Mouse (Mus musculus) megakaryocyte, adult 5-6 weeks (primary cell): ENCODE measurements around the gene Vav3. TPM values are rescaled to one million over a fixed set of nuclear protein-coding genes. Genes with fewer than 3 reads are reported as not detected.

ENCODE experiments used
- ATAC-seq: 2 replicates; pipeline ENCODE4 v1.8.0; 2016; ENCODE audit warnings: mild to moderate bottlenecking, inconsistent platforms; ENCODE audit not compliant: poor library complexity, severe bottlenecking
- total RNA-seq, 2 experiments: library from RNA; stranded (forward) in 1 of 2; stranded (reverse) in 1 of 2; fragments of 153-499, 151-499 nt in 1 of 2; fragments of 221-1000, 200-1000 nt in 1 of 2; gene quantifications; 2 replicates each; pipeline versions ENCODE4 v1.2.3 to v1.2.4; 2015 to 2017

The Vav3 gene
- total RNA-seq, 2 experiments from 2014 or later: 44.2 to 60.9 TPM

DNA sequence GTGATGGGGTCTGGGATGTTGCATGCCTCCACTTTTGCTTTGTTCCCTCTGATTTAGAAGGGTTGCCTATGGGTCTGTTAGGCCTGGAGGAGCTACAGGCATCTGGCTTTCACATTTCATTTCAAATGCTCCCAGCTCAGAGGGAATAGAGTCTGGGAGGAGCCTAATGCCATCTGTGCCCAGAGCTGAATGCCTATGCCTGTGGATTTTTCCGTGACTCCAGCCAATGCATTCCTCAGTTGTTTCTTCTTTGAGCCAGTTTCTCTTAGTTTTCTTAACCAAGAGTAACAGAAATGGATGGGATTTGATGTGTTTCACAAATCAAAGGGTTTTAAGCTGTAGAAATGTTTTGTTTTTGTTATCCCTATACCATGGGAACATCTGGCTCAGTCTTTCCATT, 90.8 kb downstream of the Vav3 start:
- ATAC-seq: no peak

DNA sequence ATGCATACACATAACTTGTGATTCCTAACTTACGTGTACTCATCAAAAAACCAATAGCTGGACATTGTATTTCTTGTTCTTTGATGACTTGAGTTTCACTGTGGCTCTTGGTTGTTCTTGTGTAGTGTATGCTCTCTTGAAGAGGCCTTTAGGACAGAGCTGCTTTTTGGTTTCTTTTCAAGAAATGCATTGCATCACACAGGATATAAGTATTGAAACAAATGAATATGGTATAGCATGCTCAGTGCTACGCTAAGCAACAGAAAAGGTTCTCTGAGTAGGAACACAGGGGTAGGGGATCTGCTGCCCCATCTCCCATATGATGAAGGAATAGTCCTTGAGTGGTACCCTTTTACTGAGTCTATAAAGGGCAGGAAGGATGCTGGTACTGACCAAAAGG, 98.1 kb downstream of the Vav3 start:
- peak; percentile 54 for ATAC-seq

DNA sequence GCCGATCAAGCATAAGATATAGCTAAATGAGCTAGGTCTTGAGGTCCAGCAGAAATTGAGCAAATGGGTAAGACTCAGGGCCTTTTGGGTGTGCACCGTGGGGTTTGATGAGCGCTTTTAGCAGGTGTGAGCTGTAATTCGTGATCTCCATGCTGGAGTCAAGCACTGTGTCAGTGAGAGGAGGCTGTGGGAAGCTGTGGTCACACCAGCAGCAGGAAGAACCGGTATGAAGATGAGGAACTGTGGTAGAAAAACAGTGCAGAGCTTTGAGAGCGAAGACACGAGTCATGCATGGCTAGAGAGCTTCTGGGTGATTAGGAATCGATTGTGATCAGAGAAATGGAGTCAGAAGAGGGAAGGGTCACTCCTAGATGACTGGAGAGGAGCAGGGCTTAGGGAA, 98.8 kb downstream of the Vav3 start:
- peak; percentile 69 for ATAC-seq

DNA sequence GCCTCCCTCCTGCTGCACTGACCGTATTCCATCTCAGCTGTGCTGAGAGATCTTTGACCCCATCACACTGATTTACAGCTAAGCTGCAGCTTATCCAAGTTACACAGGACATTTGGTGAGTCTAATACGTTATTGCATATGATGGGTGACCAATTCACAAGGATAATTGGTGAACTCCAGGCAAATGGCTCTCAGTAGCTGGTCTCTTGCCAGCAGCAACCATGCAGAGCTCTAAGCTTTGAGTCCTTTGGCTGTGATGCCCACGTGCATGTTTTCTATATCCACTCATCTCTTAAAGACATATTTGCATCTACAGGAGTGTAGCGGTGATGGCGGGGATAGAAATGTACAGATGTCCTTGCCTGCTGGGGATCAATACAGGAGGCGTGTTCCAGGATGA, 99.5 kb downstream of the Vav3 start:
- ATAC-seq: no peak

DNA sequence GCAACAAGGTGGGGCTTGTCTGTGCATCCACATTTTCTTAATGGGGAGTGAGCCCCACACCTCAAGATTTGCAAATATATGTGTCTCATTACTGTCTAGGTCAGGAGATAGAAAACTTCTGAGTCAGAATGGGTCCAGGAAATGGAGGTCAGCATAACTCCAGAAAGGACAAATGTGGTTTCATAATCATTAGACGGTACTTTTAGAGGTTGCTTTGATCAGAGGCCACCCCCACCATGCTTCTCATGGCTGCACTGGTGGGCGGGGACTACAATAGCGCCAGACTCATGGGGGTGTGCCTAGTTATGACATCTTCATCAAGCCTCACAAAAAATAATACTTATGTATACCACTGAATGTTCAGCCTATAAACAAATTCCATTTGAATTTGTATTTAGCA, 103.6 kb downstream of the Vav3 start:
- no peak for ATAC-seq

DNA sequence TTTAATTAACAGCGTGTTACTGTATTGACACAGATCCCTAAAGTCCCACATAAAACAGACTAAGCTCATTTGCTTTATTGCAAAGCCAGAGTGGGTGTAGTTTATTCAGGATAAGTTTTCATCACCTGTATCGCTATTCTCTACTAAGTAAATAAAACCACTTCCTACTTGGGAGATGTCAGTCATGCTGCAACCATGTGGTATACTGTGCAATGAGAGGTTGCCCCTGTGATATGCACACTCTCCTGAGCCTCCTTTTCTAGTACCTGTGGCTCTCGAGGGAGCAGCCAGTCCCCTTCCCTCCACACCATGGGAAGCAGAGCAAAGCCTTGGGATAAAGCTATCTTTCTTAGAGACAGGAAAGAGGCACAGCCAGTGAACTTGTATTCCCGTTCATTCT, 106.5 kb downstream of the Vav3 start:
- ATAC-seq: peak; percentile 52

DNA sequence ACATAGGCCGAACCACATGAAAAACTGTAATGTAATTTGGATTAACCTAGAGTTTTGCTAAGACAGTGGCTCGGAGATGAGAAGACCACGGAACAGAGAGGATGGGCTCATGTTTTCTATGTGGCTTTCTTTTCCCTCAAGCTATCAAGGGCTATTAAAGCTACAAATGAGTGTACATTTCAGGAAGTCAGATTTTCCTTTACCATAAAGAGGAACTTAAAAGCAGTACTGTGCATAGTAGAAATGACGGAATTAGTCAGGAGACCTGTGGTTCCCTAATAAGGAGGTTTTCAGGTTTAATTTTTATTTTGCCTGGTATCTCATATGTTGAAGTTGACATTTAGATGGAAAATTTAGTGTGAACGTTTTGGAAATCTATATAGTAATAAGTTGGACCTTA, 107.8 kb downstream of the Vav3 start:
- peak; percentile 84 for ATAC-seq

DNA sequence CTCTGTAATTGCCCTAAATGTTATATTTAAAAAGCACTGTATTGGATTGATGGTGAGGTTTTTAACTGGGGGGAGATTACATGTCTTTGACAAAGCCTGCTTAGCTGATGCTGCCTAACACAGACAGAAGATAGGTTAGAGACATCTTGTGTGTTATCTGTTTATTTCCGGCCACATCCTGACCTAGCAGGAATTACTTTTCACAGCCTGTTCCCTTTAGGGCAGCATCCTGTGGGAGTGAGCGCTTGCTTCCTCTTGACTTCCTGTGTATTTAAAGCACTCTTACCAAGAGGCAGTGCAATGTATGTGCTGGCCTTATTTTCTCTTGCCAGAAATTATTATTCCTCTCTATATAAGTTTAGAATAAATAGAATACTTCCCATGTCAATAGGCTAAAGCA, 111.5 kb downstream of the Vav3 start:
- ATAC-seq: peak; percentile 29

DNA sequence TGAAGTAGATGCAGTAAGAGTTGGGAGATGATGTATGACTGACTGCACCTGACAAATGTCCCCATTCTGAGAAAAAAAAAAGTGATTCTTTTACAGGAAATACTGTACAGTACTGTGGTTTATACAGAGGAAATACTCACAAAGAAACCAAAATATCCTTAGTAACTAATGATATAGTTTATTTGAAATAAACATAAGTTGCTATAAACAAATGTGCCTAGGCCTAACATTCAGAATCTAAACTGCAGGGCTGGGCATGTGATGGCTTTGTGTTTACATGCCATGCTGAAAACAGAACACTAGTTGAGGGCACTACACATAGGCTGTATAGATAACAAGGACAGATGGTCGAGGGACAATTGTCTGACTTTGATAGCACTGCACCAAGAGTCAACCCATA, 114.2 kb downstream of the Vav3 start:
- ATAC-seq: peak; percentile 24; the same call in 1 of the 2 replicates

DNA sequence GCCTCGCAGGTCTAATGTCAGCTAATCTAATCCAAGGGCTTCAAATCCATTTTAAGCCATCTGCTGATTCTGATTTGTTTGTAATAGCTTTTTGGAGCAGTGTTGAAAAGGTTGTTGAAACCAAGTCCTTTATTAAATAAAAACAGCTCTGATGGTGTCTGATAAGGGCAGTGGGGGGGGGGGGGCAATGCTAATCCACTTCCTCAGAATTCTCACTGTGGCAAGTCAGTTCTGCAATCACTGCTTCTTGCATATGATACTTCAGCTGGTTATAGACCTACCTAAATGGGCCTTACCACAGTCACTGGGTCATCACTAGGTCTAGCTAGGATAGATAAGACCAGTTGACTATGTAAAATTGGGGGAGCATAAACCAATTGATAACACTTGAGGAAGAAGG, 115.9 kb downstream of the Vav3 start:
- peak; percentile 53; the same call in 1 of the 2 replicates for ATAC-seq

DNA sequence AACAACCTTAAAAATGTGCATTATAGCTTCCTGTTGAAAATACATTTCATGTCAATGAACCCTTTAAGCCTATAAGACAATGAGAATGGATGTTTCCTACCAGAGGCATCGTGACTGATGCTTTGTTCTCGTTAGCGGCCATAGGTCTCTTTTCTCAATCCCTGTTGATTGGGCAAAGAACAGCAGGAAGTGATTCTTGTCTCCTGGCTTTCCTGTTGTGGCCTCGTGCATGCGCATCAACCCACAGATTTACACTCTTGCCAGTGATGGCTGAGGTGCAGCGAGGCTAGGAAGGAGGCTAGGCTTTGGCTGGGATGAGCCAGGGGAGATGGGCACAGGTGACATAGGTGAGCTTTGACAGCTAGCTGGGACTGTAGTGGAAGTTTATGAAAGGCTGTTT, 123.2 kb downstream of the Vav3 start:
- ATAC-seq: peak; percentile 81

DNA sequence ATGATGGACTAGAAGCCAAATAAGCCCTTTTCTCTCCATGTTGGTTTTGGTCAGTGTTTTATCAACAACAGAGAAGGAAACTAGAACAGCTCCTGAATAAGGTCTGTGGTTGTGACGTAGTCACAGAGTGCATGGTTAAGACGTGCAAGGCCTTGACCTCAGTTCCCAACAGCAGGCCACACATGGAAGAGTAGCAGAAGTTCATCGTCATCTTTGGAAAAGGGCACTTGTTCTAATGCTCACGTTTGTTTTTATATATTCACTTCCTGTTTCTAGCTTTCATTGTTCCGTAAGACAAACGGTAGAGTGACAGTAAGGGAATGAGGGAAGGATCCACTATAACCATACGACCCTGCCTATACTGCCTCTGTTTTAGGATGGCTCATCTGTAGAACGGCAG, 124.1 kb downstream of the Vav3 start:
- peak; percentile 81 for ATAC-seq

DNA sequence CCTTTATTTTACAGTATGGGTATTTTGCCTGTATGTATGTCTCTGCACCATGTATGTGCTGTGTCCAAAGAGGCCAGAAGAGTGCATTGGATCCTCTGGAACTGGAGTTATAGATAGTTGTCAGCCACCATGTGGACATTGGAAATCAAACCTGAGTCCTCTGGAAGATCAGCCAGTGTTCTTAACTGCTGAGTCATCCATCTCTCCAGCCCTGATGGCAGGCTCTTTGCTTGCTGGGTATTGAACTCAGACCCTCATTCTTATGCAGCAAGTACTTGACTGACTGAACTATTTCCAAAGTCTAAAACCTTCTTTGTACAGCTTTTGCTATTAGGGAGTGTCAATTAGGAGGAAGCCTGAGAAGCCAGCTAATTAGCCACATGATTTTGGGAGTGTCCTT, 126.1 kb downstream of the Vav3 start:
- no peak for ATAC-seq

DNA sequence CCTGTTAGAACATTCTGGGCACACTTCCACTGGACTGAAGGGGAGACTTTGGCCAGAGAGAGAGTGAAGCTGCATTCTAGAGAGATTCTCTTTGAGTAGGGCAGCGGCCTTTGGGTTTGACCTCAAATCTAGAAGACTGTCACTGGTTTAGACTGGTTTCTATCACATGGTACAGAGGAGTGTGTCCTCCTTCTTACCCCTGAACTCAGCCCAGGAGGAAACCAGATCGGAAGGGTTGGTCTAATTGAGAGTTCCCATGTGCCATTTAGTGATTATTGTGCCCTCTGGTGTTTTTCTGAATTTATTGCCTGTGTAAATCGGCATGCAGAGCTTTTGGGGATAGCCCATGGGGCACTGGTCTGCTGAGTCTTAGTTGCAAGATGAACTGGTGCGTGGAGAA, 126.8 kb downstream of the Vav3 start:
- peak; percentile 19; the same call in 1 of the 2 replicates for ATAC-seq

DNA sequence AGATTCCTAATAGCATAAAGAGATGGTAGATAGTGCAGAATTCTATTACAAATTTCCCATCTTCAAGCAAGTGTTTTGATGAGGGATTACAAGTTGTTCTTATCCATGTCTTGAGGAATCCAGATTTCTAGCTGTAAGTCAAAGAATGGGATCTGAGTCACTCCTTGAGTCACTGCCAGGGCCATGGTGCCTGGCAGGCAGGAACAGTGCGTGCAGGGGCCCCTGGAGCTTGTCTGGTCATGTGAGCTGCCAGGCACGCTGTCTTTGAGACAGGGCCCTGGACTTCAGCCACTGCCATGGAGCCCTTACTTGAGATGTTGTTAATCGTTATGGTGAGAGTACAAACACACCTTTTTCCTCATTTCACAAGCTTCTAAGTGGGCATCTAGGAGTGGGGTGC, 129.0 kb downstream of the Vav3 start:
- ATAC-seq: no peak

DNA sequence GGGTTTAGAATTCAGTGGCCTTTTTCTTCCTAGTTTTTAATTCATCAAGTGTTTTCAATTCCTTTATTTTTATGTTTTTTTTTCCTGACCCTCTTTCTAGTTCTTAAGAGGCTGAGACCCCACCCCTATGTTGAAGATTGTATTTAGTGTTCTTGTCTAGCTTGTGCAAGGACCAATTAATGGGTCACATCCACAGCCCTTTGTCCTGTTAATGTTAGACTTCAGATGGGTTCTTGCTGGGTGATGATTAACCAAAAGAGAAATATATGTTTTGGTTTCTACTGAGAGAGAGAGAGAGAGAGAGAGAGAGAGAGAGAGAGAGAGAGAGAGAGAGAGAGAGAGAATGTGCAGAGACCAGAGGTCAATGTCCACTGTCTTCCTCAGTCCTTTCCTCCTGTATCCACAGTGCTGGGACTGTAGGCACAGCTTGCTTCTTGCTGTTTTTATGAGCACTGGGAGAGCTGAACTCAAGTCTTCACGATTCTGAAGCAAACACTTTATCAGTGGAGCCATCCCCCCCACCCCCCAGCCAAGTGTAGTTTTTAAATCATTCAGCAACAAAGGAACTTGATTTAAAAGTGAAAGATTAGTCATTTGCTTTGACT, 130.3 kb downstream of the Vav3 start:
- no peak for ATAC-seq

DNA sequence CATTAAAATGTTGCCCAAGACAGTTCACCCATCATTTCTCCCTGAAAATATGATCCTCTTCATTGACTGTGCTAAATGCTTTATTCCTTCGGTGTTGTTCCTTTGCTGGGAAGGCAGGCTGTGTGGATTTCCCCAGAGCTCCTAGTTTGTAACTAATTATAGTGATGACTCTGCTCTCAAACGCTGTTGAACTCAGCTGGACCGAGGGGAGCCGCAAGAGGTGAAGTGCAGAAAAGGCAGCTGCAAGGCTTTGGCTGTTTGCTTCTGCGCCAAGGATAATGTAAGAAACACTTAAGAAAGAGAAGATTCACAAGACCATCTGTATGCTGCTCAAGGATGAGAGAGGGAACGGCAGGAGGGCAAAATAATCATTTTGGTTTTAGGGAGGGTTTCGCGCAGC, 136.1 kb downstream of the Vav3 start:
- ATAC-seq: no peak

DNA sequence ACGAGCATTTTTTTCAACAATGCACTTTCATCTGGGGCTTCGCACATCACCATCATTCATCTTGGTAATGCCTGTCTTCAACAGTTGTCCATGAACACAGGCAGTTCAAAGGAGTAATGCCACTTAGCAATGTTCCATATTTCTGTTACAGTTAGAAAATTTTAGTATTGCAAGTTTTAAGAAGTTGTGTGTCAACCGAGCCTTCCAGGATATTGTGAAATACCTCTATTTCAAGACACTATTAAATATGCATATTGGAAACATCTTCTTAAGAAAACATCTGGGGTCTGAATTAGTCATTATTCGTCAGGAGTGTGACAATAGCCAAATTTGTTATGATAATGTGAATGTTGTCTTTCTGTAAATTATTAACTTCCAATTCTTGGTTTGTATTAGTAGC, 137.8 kb downstream of the Vav3 start:
- peak; percentile 69 for ATAC-seq

DNA sequence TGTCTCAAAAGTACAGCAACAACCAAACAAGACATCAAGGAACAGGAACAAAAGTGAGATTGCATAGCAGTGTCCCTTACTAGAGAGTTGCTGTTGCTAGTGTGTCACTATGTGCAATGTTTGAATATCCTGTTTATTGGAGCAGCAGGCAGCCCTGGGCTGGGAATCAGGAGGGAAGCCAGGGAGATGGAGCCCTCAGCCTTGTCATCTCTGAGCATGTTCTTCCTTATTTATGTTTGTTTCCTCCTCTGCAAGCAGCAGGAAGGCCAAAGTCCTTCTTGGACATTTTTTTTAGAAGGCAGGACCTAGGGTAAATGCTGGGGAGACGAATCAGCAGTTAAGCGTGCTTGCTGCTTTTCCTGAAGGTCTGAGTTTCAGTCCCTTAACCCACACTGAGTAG, 140.2 kb downstream of the Vav3 start:
- ATAC-seq: peak; percentile 38

DNA sequence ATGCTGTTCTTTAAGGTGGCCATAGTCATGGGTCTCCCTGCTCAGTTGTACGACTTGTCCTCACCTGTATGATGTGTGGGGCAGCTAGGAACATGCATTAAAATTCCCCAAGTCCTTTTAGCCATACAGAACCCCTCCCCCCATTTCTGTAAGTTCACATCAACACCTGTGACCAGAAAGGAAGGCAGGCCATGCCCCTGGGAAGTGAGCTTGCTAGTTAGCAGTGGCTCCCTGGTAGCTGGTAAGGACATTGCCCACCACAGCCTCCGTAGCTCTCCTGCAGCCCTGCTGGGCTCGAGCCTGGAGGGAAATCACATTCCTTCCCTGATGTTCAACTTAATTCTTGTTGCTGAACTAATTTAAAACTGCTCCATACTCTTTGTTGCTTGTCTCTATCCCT, 146.3 kb downstream of the Vav3 start:
- no peak for ATAC-seq

DNA sequence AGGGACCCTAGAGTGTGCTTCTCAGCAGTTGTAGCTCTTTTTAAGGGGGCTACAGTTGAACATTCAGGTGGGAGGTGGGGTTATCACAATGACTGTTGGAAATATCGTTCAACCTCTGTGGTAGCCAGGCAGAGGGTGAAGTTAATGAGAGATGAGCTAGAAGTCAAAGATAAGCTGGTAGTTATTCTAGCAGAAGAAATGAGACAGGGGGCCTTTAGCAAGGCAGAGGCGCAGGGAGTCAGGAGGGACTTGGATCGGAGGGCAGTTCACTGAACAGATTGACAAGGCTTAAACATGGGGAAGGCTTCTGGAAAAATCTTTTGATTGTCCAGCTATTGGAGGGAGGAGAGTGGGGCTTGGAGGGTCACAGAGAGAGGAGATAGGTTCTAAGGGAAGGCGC, 147.4 kb downstream of the Vav3 start:
- no peak for ATAC-seq

DNA sequence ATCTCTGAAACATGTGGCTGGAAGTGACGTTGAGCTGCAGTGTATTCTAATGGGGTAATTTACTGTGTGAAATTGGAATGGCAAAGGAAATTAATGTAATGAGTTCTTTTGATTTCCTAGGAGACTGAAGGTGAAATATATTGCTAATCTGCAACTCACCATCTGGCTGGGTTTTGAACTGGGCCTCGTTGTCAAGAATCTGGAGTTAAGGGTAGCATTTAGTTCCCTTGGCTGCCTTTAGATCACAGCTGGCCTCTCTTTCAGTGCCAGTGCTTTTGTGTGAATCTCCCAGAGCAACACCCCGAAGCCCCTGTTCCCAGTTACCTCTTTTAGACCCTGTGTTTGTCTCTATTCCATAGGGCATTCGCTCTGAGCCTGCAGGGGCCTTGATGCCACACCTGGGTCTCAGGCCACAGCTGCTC, 148.3 kb downstream of the Vav3 start:
- ATAC-seq: no peak

DNA sequence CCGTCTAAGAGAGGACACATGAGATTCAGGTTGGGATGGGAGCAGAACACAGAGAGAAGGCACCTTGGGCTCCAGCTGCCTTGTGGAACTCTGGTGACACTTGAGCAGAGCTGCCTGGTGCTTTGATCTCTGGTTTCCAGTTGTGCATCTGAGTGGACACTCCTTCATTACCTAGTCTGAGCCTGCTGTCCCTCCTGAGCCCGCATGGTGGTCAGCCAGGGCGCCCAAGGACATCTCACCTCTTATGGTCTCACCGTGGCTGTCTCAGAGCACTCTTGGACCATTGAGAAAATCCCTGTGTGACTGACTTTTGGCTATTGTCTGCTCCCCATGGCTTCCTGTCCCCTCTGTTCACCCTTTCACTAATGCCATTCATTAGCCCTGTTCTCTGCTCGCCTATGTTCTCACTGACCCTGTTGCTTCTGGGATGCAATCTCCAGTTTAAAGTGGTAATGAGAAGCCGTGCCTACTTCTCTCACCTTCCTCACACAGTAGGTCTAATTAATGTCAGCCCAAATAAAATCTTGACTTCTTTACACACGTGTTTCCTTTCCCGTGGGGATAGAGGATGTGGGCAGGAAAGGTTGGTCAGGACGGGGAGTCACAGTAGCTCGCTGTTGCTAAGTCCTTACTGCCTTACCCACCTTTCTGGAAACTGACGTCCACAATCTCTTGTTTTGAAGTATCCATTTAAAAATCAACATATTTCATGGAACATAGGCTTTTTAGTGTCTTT, 150.3 kb downstream of the Vav3 start:
- ATAC-seq: no peak
